Mouse (Mus musculus) hindbrain, postnatal 0 days (tissue): Measurements from ENCODE around the gene Abhd16a. TPM values are rescaled to one million over a fixed set of nuclear protein-coding genes. Genes with fewer than 3 reads are reported as not detected.

Experiments used
- ATAC-seq: fragments of 200-750 bp; cut with Nextera tagmentation; 2 replicates; pipeline ENCODE4 v1.8.0; 2017; ENCODE audit warnings: mild to moderate bottlenecking, moderate TSS enrichment, moderate library complexity
- DNase-seq: peaks from one replicate; pipeline ENCODE4 v3.0.0-alpha.2; 2015; ENCODE audit warnings: low spot score
- H3K27ac ChIP-seq: fragments of 300-500 bp; sonication (generic); 2 replicates; pipeline ENCODE4 v1.5.1; 2014; ENCODE audit warnings: mild to moderate bottlenecking
- H3K27me3 ChIP-seq: fragments of 300-500 bp; sonication (generic); 2 replicates; pipeline ENCODE4 v1.6.1; 2014; ENCODE audit warnings: low read length, mixed read lengths; ENCODE audit not compliant: insufficient read depth
- H3K36me3 ChIP-seq: fragments of 300-500 bp; sonication (generic); 2 replicates; pipeline ENCODE4 v1.6.1; 2014; ENCODE audit warnings: low read length, mixed read lengths; ENCODE audit not compliant: insufficient read depth
- H3K4me1 ChIP-seq: fragments of 300-500 bp; sonication (generic); 2 replicates; pipeline ENCODE4 v1.6.1; 2014; ENCODE audit warnings: antibody characterized with exemption, low read length, mixed read lengths; ENCODE audit not compliant: insufficient read depth
- H3K4me2 ChIP-seq: fragments of 300-500 bp; sonication (generic); 2 replicates; pipeline ENCODE4 v1.6.1; 2014; ENCODE audit warnings: low read depth, mild to moderate bottlenecking, low read length, moderate library complexity, mixed read lengths
- H3K4me3 ChIP-seq: fragments of 300-500 bp; sonication (generic); 2 replicates; pipeline ENCODE4 v1.5.1; 2014; ENCODE audit warnings: low read length
- H3K9ac ChIP-seq: fragments of 300-500 bp; sonication (generic); replicated peaks from 2 replicates; pipeline ENCODE4 v1.6.1; 2014; ENCODE audit warnings: mild to moderate bottlenecking, low read length, moderate library complexity, mixed read lengths
- H3K9me3 ChIP-seq: fragments of 300-500 bp; sonication (generic); 2 replicates; pipeline ENCODE4 v1.6.1; 2016; ENCODE audit warnings: low read length, mixed read lengths
- CTCF ChIP-seq: IDR thresholded peaks from 2 replicates; pipeline ENCODE4 v1.5.1; 2016; ENCODE audit warnings: antibody characterized with exemption, control low read depth, low read depth
- WGBS: fragments of 180-500 bp; shearing (Covaris S2); extraction: QIAGEN DNeasy Blood & Tissue Kit; methylation state at CpG from one replicate; pipeline ENCODE4 v1.1.7; 2014; 5-methylcytosine and 5-hydroxymethylcytosine counted together
- polyA plus RNA-seq: library from polyadenylated mRNA; unstranded; fragments of >200 nt; fragmentation: Nextera tagmentation; extraction: Ambion mirVana; gene quantifications from 2 replicates; pipeline ENCODE4 v1.2.1, GENCODE M21; 2015
- total RNA-seq: library from RNA; depleted of rRNA; stranded (reverse); fragments of >200 nt; gene quantifications from 2 replicates; pipeline ENCODE4 v1.2.3, GENCODE M21; 2014

The Abhd16a gene
- total and polyA plus RNA-seq, 2 experiments from 2014 or later, result 121 to 158 TPM

DNA sequence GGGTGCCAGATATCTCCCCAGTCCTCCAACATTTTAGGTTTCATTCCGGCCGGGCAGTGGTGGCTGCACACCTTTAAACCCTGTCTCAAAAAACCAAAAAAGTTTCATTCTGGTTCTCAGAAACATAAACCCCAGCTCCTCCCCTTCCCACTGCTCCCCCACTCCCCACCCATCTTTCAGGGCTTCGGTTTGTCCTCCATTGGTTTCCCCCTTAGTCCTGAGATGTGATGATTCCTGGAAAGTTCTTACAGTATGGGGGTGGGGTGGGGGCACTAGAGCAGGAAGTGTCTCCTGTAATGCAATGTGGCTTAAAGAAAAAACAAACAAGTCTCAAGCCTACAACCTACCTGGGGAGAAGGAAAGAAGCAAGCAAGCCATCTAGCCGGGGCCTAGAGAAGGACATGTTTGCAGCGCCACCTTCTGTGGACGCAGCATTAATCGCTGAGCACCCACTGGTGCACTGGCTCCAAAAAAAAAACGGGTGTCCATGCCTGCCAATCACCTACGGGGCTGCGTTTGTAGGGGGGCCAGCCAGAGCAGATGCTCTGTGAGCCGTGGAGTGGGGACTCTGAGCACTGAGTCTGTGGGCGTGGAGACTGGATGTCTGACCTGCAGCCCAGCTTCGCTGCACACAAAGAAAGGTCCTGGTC is 16.8 kb downstream of the Abhd16a start:
- ATAC-seq (peak; percentile 49), DNase-seq (peak; percentile 75)
- peak overlapping the region; percentile 40 for H3K4me2 ChIP-seq
- 17% methylated on average over 13 of the region's 13 CpGs for WGBS
- no peaks in the 10 kb centered on the region for H3K4me1 ChIP-seq
- H3K27ac ChIP-seq, result peak overlapping the region; percentile 28; the same call in 1 of the 2 replicates
- peak overlapping the region; percentile 23; the same call in 1 of the 2 replicates for H3K9ac ChIP-seq
- H3K36me3 ChIP-seq, result peaks cover 32% of the 10 kb centered on the region
- no peaks in the 10 kb centered on the region for H3K27me3 ChIP-seq
- peak; percentile 78 for TF ChIP-seq CTCF
- H3K9me3 ChIP-seq, result no peaks in the 10 kb centered on the region
- no peak overlapping the region for H3K4me3 ChIP-seq

DNA sequence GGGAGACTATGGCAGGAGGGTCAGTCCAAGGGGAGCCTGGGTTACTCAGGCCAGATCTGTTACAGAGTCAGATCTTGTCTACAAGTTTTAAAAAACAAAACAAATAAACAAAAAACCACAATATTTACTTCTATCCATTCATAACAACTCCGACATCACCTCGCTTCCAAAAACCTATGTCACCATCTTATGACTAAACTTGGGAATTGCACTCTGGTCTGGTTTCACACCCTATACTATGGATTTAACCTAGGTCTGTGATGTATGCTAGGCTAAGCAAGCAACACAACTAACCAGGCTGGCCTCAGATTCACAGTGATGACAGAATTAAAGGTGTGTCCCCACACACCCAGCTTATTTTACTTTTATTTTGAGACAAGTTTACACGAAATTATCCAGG is 17.5 kb downstream of the Abhd16a start:
- peak; percentile 27 for DNase-seq
- TF ChIP-seq CTCF, result peak; percentile 51
- H3K4me2 ChIP-seq, result 0 out of 2 replicates have a peak overlapping the region, but pooled peaks have one; percentile 40
- H3K27ac ChIP-seq, result no peak overlapping the region; the same call in 1 of the 2 replicates
- no peaks in the 10 kb centered on the region for H3K9me3 ChIP-seq
- no peak overlapping the region for H3K9ac ChIP-seq
- ATAC-seq, result no peak
- H3K4me1 ChIP-seq, result no peaks in the 10 kb centered on the region
- H3K4me3 ChIP-seq, result no peak overlapping the region
- WGBS, result 62% methylated on average over 3 of the region's 3 CpGs
- H3K36me3 ChIP-seq, result peaks cover 26% of the 10 kb centered on the region
- no peaks in the 10 kb centered on the region for H3K27me3 ChIP-seq

DNA sequence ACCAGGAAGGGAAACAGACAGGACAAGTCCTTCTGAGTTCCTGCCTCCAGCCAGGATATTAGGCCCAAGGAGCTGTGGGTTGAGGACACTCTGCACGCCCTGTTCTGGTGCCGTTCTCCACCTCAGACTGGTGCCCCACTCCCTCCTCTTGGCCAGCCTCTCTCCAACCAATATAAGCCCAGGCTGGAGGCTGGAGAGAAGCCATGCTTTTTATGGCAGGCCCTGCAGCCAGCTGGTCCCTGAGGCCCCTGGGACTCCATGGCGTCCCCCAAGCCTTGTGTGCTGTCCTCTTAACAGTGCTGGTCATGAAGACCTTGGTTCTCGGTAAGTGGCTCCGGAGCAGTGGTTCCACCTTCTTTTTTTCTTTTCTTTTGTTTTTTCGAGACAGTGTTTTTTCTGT is 19.0 kb downstream of the Abhd16a start, which contains the start of gene Ly6g5c:
Ly6g5c (plus strand) TSS at position 183 of the 400 bp plus-strand sequence.
- Histone ChIP-seq H3K4me2 (no peak within 1 kb of the TSS), H3K4me1 (no peaks in the 10 kb centered on the region), H3K27ac (no peak within 1 kb of the TSS), H3K9me3 (no peaks in the 10 kb centered on the region), H3K4me3 (no peak within 1 kb of the TSS), H3K27me3 (no peaks in the 10 kb centered on the region), H3K9ac (no peak within 1 kb of the TSS), H3K36me3 (peaks cover 12% of the 10 kb centered on the region)
- TF ChIP-seq CTCF, result no peak
- ATAC-seq (no peak), DNase-seq (peak; percentile 27)
- WGBS, result 71% methylated on average over 6 of the region's 6 CpGs

DNA sequence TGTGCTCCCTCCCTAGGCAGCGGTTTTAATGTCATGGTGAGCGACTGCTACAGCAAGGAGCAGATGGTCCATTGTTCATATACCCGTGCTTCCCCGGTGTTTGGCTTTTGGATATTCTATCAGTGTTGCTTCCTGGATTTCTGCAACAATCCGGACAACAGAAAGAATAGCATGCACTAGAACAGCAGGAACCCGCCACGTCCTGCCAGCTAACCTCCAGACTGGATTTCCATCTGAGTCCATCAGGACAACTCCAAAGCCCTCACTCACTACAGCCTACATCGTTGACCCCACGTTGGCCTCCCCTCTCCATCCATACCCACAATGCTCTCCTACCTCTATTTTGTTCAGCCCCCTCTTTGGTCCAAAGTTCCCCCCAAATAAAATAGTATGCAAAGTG is 22.7 kb downstream of the Abhd16a start:
- no peak overlapping the region for H3K4me3 ChIP-seq
- H3K4me2 ChIP-seq, result no peak overlapping the region
- 54% methylated on average over 9 of the region's 9 CpGs for WGBS
- no peak overlapping the region for H3K27ac ChIP-seq
- no peak for ATAC-seq
- no peak for TF ChIP-seq CTCF
- H3K9me3 ChIP-seq, result no peaks in the 10 kb centered on the region
- no peak overlapping the region for H3K9ac ChIP-seq
- peaks cover 14% of the 10 kb centered on the region; the same call in 1 of the 2 replicates for H3K36me3 ChIP-seq
- no peaks in the 10 kb centered on the region for H3K27me3 ChIP-seq
- DNase-seq, result no peak
- H3K4me1 ChIP-seq, result no peaks in the 10 kb centered on the region

DNA sequence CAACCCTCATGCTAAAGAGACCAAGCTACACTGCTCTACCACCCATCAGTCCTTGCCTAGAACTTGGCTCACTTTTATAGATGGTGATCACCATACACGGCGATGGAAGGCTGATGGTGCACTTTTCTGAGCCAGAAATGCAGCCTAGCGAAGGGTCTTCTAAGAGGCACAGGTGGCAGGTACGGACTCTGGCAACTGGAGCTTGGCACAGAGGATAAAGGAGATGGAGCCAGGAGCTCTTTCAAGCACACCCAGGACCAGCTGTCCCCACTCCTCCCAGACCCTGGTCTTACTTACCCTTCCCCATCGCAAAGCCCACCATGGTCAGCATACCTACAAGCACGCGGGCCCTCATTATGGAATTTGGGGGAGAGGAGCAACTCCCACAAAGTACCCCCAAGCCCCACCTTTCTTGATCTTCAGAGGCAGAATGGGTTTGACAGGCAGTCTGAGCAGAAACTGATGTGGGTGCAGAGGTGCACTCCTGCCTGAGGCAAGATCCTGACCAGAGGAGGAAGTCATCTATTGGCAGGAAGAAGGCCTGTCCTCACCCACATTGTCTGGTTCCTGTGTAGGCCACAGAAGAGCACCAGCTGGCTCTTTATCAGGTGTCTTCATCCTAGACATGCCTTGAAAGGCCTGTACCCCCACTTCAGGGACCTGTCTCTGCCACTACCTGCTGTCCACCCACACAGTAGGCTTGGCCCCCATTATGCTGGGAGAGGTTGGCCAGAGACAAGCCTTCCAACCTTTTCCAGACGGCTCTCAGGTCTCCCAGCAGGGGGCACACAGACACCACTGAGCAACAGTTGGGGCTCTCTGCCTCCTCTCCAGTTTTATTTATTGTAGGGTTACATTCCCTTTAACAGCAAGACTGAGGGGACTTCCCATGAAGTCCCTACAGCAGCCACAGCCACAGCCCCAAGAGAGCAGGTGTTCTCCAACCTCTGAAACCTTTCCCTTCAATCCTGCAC is 26.3 kb downstream of the Abhd16a start, which contains the start of gene Ly6g5b:
Ly6g5b (minus strand) TSS at position 383 of the 974 bp plus-strand sequence.
- Histone ChIP-seq H3K9me3 (no peaks in the 10 kb centered on the region), H3K4me3 (no peak within 1 kb of the TSS), H3K27ac (no peak within 1 kb of the TSS), H3K9ac (no peak within 1 kb of the TSS; the same call in 1 of the 2 replicates), H3K4me2 (no peak within 1 kb of the TSS), H3K27me3 (no peaks in the 10 kb centered on the region), H3K36me3 (peaks cover 32% of the 10 kb centered on the region), H3K4me1 (peaks cover 3% of the 10 kb centered on the region; the same call in 1 of the 2 replicates)
- WGBS, result 84% methylated on average over 8 of the region's 8 CpGs
- peak; percentile 43 for TF ChIP-seq CTCF
- ATAC-seq (no peak), DNase-seq (peak; percentile 24)

DNA sequence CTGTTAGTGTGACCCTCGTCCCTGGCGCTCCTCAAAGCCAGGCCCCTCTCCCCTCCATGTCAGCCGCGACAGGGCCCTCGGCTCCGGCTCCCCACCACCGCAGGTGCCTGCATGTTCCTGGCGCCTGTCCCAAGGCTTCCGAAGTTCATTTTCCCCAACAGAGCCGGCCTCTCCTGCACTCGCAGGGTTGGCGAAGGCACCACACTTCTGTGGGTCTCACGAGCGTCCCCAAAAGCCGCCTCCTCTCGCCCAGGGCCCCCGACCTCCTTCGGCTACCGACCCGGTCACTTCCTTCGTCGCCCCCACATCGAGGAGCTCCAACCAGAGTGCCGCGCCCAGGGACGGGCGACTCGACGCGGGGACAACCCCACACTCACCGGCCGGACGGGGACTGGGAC is 31.7 kb downstream of the Abhd16a start:
- ATAC-seq, result no peak

More for the DNA sequence above, 31.7 kb downstream of the Abhd16a start:
- peak overlapping the region; percentile 93 for H3K9ac ChIP-seq
- WGBS, result under 1% methylated on average over 33 of the region's 33 CpGs
- peak overlapping the region; percentile 70 for H3K27ac ChIP-seq
- peaks cover 28% of the 10 kb centered on the region for H3K36me3 ChIP-seq
- peak overlapping the region; percentile 96 for H3K4me2 ChIP-seq
- H3K9me3 ChIP-seq, result no peaks in the 10 kb centered on the region
- no peaks in the 10 kb centered on the region for H3K27me3 ChIP-seq
- peak; percentile 15 for DNase-seq
- H3K4me3 ChIP-seq, result peak overlapping the region; percentile 79
- H3K4me1 ChIP-seq, result peaks cover 6% of the 10 kb centered on the region; the same call in 1 of the 2 replicates
- TF ChIP-seq CTCF, result no peak
